Mouse (Mus musculus) Muller cell, postnatal 12 days (primary cell): ENCODE data around the gene Tspan11.

ENCODE experiments used
- DNase-seq: peaks from one replicate; pipeline ENCODE4 v3.0.0-alpha.2; 2015; ENCODE audit errors: inconsistent ontology term

The Tspan11 gene

DNA sequence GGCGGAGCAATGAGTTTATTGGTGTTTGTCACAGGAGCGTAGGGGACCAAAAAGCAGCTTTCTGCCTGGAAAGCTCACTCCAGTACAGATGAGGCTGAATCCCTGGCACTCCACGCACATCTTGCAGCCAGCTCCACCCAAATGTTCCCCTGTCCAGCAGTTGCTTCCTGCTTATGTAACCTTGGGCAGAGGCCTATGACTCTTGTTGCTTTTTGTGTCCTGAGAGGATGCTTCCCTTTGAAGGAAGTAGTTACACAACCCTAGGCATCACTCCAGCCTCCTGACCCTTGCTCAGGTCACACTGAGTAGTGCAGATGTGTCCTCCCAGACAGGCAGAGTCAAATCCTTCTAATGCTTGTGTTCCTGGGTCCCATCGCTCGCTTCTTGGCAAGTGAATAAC, 46.5 kb downstream of the Tspan11 start:
- DNase-seq, result no peak

DNA sequence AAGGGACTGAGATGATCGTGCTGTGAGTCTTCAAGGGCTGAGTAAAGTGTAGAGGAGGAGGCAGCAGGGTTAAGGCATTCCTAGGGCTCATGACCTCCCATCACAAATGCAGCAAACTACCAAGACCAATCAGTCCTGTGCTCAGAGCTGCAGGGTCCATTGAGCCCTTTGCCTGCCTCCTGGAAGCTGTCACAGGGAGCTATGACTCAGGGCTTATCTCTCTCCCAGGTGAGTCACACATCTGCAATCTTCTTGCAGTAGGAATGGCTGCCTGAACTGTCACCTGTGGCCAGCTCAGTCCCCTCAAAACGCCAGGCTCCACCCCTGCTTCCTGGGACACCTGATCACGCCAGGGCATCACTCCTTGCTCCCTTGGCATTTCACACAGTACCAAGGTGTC, 47.7 kb downstream of the Tspan11 start:
- DNase-seq, result no peak

GRCm38 (mm10) chr6:127942421-127942820, 55.0 kb downstream of the Tspan11 start:
- no peak for DNase-seq

DNA sequence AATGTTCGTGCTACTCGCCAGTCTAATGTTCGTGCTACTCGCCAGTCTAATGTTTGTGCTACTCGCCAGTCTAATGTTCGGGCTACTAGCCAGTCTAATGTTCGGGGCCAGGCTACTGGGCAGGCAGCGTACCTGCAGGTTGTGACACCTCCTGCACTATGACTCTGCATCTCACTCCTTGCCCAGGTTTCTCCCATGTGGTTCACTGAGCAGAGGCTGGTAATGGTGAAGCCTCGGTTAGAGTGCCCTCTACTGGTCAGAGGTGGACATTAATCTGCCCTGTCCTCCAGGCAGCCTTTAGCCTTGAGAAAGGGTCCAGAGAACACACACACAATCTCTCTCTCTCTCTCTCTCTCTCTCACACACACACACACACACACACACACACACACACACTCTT, 58.3 kb downstream of the Tspan11 start:
- peak; percentile 31 for DNase-seq

GRCm38 (mm10) chr6:127948656-127949055, 61.3 kb downstream of the Tspan11 start:
- DNase-seq, result no peak

DNA sequence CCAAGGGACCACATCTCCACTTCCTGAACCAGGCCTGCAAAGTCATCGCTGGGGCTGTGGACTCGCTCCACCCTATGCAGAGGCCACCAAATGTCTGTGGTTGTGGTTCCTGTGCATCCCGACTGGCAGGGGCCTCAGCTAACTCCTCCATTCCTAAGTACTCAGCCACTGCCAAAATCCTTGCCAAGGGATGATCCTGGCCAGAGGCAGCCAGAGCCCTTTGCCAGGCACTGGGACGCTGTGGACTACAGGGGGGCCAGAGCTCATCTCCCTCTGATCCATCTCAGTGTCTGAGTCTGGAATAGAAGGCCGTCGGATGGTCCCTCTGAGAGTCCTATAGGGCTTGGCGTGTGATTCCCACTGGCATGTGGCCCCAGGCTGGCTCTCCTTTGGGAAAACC, 62.5 kb downstream of the Tspan11 start:
- DNase-seq, result no peak

DNA sequence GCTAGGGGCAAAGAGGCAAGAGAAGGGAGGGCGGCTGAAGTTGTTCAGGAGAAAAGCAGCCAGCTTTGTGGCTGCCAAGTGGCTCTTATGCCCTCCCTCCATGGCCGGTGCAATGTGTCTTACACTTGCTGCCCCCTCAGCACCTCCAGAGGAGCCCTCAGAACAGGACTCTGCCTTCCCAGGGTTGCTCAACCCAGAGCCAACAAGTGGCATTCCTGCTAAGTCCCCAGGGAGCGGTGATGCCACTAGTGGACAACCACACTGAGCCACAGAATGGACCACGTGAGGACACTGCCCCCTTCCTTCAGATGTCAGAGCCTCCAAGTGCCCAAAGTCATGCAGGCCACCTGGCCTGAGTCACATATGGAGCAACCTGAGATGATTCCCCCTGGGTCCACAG, 65.7 kb downstream of the Tspan11 start:
- DNase-seq, result no peak

DNA sequence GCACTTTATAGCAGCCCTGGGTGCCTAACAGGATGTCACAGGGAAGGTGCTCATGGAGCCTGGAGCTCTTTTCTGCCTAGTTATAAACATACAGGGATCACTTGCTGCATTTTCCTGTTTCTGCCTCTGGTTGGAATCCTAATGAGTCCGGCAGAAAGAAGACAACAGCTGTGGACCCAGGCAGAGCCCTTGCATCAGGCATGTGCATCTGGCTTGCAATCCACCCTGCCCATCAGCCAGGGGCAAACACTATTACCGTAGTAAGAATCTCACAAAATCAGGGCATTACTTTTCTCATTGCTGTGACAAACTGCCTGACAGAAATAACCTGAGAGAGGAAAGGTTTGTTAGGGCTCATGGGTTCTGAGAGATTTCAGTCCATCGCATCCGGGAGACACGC, 68.8 kb downstream of the Tspan11 start:
- no peak for DNase-seq

GRCm38 (mm10) chr6:127960203-127960602, 72.8 kb downstream of the Tspan11 start:
- no peak for DNase-seq

GRCm38 (mm10) chr6:127965497-127965896, 78.1 kb downstream of the Tspan11 start:
- peak; percentile 39 for DNase-seq

DNA sequence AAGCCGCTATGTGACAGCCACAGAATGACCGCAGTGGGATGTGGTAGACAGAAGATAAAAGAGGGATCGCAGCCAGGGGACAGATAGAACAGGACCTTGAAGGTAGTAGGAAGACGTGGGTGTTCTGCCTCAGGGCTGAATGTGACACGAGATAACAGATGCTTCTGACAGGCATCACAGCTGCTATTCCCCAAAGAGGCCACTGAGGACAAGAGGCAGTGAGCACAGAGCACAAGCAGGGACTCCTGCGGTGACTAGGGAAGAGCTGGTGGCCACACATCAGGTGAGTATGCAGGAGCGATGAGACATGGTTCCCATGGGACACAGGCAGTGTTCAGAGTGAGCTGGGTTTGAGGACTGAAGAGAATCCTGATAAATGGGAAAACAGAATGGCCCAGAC, 82.3 kb downstream of the Tspan11 start:
- DNase-seq, result no peak

DNA sequence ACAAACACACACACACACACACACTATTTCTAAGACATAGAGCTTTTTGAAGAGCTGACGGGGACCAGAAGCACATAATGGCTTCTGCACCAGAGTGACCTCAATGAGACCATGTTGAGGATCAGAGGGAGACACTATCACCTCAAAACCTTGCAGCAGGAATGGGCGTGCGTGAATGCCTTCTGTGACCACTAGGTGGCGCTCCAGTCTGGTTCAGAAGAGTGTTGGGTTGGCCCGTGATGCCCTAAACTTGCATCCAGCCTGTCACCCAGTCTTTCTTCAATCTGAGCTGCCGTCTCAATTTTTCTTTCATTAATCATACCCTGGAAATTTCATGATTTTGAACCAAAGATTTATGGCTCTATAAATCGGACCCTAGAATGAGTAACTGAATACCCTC, 82.7 kb downstream of the Tspan11 start:
- DNase-seq, result peak; percentile 64

DNA sequence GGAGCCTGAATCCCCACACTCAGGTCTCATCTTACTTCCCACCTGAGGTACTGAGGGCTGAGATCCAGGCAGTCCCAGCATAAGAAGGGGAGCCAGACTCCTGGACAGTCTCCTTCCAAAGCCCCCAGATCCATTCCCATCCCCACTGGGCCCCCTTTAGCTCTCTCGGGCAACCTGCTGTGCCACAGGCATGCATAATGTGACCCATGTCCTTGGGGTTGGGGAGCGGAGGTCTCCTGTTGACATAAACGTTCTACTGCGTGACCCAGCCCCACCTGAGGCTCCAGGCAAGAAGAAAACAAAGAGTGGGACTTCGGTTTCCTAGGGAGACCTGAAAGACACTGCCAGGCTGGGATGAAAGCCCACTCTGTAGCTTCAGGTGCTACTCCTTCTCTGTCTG, 83.5 kb downstream of the Tspan11 start:
- DNase-seq, result no peak

- DNase-seq, result peak; percentile 24
Observed at GRCm38 (mm10) chr6:127971931-127972330, 84.5 kb downstream of the Tspan11 start.

- DNase-seq, result no peak
Observed at GRCm38 (mm10) chr6:127973553-127973952, 86.2 kb downstream of the Tspan11 start.

GRCm38 (mm10) chr6:127974000-127974399, 86.6 kb downstream of the Tspan11 start:
- peak; percentile 83 for DNase-seq

DNA sequence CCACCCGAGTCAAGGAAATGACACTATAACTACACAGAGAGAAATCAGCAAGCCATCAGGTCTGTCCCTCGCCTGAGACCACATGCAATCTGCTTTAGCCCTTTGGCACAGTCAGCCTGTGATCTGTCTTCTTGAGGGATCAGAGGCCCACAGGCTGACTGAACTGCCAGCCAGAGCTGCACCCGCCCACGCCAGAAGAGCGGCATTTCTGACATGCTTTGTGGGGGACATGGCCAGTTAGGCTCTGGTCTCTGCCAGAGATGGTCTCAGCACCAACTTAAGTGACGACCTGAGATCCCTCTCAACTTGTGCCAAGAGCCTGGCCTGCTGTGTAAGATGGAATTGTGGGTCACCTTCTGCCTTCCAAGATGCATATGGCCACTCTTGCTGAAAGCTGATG, 89.3 kb downstream of the Tspan11 start:
- DNase-seq, result no peak

- DNase-seq, result no peak
Observed at GRCm38 (mm10) chr6:127978941-127979340, 91.6 kb downstream of the Tspan11 start.

DNA sequence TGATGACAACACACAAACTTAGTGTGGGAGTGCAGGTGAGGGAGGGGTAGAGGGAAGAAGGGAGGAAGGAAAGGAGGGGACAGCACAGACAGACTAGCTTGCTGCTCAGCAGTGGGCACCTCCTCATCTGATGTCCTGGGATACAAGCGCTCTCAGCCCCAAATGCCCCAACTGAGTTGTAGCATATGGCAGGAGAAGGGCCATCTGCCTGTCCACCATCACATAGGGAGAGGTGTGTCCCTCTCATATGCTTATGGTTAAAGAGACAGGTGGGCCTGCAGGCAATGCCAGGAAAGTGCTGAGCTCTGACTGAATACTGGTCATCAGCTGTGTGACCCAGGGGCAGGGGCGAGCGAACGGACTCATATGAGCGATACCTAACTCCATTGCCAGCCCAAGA, 92.4 kb downstream of the Tspan11 start:
- DNase-seq, result no peak

DNA sequence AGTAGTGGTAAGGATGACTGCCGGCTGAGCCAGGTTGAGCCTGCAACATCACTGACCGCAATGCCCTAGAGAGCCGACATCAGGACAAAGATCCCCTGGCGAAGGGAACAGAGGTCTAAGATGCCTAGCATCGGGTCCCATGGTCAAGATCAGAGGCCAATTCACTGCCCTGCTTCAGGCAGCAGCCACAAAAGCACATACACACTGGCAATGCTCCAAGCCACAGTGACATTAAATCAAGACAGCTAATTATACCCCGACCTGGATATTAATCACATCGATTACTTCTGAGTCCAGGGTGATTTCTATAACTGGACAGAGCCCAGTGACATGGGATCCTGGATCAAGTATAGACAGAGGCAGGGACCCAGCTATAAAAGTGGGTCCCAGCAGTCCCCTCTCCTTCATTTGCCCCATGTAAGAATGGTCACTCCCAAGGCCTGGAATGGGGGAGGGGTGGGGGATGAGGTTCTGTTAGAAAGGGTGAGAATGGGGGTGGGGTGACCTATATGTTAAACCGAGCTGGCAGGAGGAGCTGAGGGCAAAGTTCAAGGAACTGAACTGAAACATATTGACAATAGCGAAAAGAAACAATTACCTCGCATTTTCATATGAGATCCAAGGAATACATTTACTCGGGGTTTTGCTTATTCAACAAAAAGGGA, 93.1 kb downstream of the Tspan11 start:
- no peak for DNase-seq

GRCm38 (mm10) chr6:127981176-127981575, 93.8 kb downstream of the Tspan11 start:
- DNase-seq, result no peak

DNA sequence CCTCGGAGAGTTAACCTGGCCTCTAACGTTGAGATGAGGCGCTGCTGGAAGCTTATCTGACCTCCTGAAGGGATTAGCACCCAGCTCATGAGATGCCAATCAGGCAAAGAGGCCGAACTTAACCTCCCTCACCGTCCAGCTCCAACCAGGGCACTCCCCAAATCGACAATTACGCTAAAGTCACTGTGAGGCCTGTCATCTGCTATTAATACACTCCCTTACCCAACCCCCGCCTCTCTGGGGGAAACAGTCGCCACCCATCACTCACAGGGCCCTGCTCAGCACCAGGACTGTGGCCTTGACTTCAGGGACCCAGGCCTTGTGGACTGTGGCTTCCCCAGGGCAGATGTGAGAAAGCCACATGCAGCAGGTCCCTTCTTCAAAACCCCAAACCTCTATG, 99.0 kb downstream of the Tspan11 start:
- no peak for DNase-seq

DNA sequence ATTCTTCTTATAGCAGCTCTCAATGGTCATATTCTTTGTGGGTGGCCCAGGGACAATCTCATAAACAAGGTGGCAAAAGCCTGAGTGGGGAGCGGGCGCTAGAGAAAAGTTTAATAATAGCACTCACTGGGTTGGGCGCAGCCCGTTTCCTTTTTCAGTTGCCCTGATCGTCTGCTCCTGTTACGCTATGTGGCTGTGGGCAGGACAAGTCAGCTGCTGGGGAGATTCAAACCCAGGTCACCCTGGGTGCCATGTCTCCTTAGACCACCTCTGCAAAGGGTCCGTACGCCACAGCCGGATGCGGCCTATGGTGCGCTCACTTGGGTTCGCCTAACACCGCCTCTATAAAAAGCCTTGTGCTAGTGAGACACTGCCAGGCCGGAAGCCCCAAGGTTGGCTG, 100.0 kb downstream of the Tspan11 start:
- no peak for DNase-seq

- DNase-seq, result peak; percentile 66
Observed at GRCm38 (mm10) chr6:127988944-127989494, 101.6 kb downstream of the Tspan11 start.
